Mouse (Mus musculus) forebrain, embryonic 12.5 days (tissue): ENCODE data around the gene Cisd1. TPM values are rescaled to one million over a fixed set of nuclear protein-coding genes. Genes with fewer than 3 reads are reported as not detected.

Experiments
- ATAC-seq: fragments of 200-750 bp; cut with Nextera tagmentation; 2 replicates; pipeline ENCODE4 v1.8.0; 2017; ENCODE audit warnings: moderate TSS enrichment; ENCODE audit not compliant: low FRiP score
- H3K27ac ChIP-seq: fragments of 300-500 bp; sonication (generic); 2 replicates; pipeline ENCODE4 v1.5.1; 2016; ENCODE audit warnings: mild to moderate bottlenecking
- H3K27me3 ChIP-seq: fragments of 300-500 bp; sonication (generic); 2 replicates; pipeline ENCODE4 v1.6.1; 2016; ENCODE audit warnings: mild to moderate bottlenecking
- H3K36me3 ChIP-seq: fragments of 300-500 bp; sonication (generic); replicated peaks from 2 replicates; pipeline ENCODE4 v1.6.1; 2016; ENCODE audit warnings: mild to moderate bottlenecking
- H3K4me1 ChIP-seq: fragments of 300-500 bp; sonication (generic); 2 replicates; pipeline ENCODE4 v1.6.1; 2016
- H3K4me2 ChIP-seq: fragments of 300-500 bp; sonication (generic); 2 replicates; pipeline ENCODE4 v1.6.1; 2016; ENCODE audit warnings: mild to moderate bottlenecking, moderate library complexity
- H3K4me3 ChIP-seq: fragments of 300-500 bp; sonication (generic); replicated peaks from 2 replicates; pipeline ENCODE4 v1.5.1; 2016; ENCODE audit warnings: mild to moderate bottlenecking
- H3K9ac ChIP-seq: fragments of 300-500 bp; sonication (generic); 2 replicates; pipeline ENCODE4 v1.6.1; 2016; ENCODE audit warnings: mild to moderate bottlenecking
- H3K9me3 ChIP-seq: fragments of 300-500 bp; sonication (generic); 2 replicates; pipeline ENCODE4 v1.6.1; 2016
- WGBS: fragments of 180-500 bp; shearing (Covaris S2); methylation state at CpG from one replicate; pipeline ENCODE4 v1.1.7; 2016; 5-methylcytosine and 5-hydroxymethylcytosine counted together
- polyA plus RNA-seq: library from polyadenylated mRNA; unstranded; fragments of >200 nt; fragmentation: Nextera tagmentation; extraction: Ambion mirVana; gene quantifications from 2 replicates; pipeline ENCODE4 v1.2.1, GENCODE M21; 2016

Gene Cisd1
- polyA plus RNA-seq, 1 experiment from 2014 or later: 169 TPM

GRCm38 (mm10) chr10:71314596-71314995 lies 30.2 kb downstream of the Cisd1 start:
- Histone ChIP-seq H3K4me2 (no peak overlapping the region), H3K27ac (no peak overlapping the region), H3K36me3 (no peaks in the 10 kb centered on the region), H3K4me3 (no peak overlapping the region), H3K4me1 (no peaks in the 10 kb centered on the region), H3K9me3 (no peaks in the 10 kb centered on the region), H3K27me3 (no peaks in the 10 kb centered on the region), H3K9ac (no peak overlapping the region)
- no peak for ATAC-seq
- 83% methylated on average over 3 of the region's 3 CpGs for WGBS

DNA sequence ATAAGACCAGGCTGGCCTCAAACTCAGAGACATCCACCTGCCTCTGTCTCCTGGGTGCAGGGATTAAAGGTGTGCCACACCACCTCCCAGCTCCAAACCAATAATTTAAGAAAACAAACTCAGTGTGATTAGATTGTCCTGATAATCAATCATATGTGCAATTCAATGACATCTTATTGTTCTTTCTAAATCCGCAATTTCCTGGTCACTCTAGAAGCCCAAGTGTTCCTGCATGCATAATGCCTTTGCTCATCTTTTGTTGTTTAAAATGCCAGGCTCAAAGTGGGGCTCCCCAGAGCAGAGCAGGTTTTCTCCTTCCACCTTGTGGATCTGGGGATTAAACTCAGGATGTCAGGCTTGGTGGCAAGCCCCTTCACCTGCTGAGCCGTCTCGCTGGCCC lies 34.5 kb downstream of the Cisd1 start:
- Histone ChIP-seq H3K9me3 (no peaks in the 10 kb centered on the region), H3K4me3 (no peak overlapping the region), H3K27me3 (no peaks in the 10 kb centered on the region), H3K27ac (no peak overlapping the region), H3K4me2 (no peak overlapping the region), H3K36me3 (no peaks in the 10 kb centered on the region), H3K9ac (no peak overlapping the region), H3K4me1 (no peaks in the 10 kb centered on the region)
- no peak for ATAC-seq
- WGBS: 66% methylated on average over 3 of the region's 3 CpGs

- no peak for ATAC-seq
- no peak overlapping the region for H3K4me3 ChIP-seq
- no peaks in the 10 kb centered on the region for H3K27me3 ChIP-seq
- no peaks in the 10 kb centered on the region for H3K36me3 ChIP-seq
- no peaks in the 10 kb centered on the region for H3K9me3 ChIP-seq
- WGBS: 93% methylated on average over 5 of the region's 5 CpGs
- no peak overlapping the region for H3K9ac ChIP-seq
- H3K4me1 ChIP-seq: no peaks in the 10 kb centered on the region
- no peak overlapping the region for H3K4me2 ChIP-seq
- H3K27ac ChIP-seq: no peak overlapping the region
These were observed 36.6 kb downstream of the Cisd1 start for GRCm38 (mm10) chr10:71308199-71308598.

DNA sequence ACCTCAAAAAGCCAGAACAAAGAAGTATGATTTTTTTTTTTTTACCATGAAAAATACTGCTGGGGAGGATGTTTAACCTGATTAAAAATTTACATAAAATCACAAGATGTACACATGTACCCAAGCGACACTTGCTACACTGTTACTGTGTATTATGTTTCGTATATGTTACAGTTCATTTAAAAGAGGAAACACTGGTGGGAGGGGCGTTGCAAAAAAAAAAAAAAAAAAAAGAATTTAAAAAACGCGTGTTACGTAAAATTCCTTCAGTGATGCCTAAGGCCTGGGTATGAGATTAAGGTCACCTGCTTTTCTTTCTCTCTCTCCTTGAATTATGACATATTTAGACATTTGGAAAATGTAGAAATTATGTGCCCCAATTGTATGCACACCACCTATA lies 38.0 kb downstream of the Cisd1 start:
- no peaks in the 10 kb centered on the region for H3K4me1 ChIP-seq
- H3K27ac ChIP-seq: no peak overlapping the region
- no peak overlapping the region for H3K4me2 ChIP-seq
- WGBS: 82% methylated on average over 6 of the region's 6 CpGs
- no peaks in the 10 kb centered on the region for H3K36me3 ChIP-seq
- ATAC-seq: no peak
- H3K9me3 ChIP-seq: no peaks in the 10 kb centered on the region
- 0 out of 2 replicates have a peak, but pooled peaks cover 3% of the 10 kb centered on the region for H3K27me3 ChIP-seq
- H3K4me3 ChIP-seq: no peak overlapping the region
- no peak overlapping the region for H3K9ac ChIP-seq

DNA sequence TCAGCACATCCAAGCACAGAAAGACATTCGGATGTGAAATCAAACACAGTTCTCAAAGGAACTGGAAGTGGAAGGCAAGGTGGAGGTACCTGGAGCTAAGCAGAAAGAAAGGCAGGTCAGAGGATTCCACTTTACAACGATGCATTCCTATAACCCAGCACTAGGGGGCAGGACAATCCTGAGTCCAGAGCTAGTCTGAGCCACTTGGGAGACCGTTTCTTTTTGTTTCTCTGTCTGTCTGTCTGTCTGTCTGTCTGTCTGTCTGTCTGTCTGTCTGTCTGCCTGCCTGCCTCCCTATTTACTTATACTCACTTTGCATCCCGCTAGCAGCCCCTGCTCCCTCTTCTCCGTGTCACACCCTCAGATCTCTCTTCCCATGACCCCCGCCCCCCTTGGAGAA lies 38.6 kb downstream of the Cisd1 start:
- Histone ChIP-seq H3K27ac (no peak overlapping the region), H3K4me3 (no peak overlapping the region), H3K4me1 (no peaks in the 10 kb centered on the region), H3K4me2 (peak overlapping the region; percentile 31), H3K36me3 (no peaks in the 10 kb centered on the region), H3K9ac (no peak overlapping the region), H3K27me3 (0 out of 2 replicates have a peak, but pooled peaks cover 3% of the 10 kb centered on the region), H3K9me3 (no peaks in the 10 kb centered on the region)
- ATAC-seq: no peak
- WGBS: 23% methylated on average over 6 of the region's 6 CpGs

GRCm38 (mm10) chr10:71302490-71302889 lies 42.3 kb downstream of the Cisd1 start:
- H3K4me3 ChIP-seq: no peak overlapping the region
- 0 out of 2 replicates have a peak, but pooled peaks cover 3% of the 10 kb centered on the region for H3K27me3 ChIP-seq
- H3K4me1 ChIP-seq: no peaks in the 10 kb centered on the region
- no peaks in the 10 kb centered on the region for H3K36me3 ChIP-seq
- H3K27ac ChIP-seq: no peak overlapping the region
- WGBS: 25% methylated on average over 5 of the region's 5 CpGs
- H3K4me2 ChIP-seq: no peak overlapping the region
- no peak for ATAC-seq
- no peaks in the 10 kb centered on the region for H3K9me3 ChIP-seq
- H3K9ac ChIP-seq: no peak overlapping the region

DNA sequence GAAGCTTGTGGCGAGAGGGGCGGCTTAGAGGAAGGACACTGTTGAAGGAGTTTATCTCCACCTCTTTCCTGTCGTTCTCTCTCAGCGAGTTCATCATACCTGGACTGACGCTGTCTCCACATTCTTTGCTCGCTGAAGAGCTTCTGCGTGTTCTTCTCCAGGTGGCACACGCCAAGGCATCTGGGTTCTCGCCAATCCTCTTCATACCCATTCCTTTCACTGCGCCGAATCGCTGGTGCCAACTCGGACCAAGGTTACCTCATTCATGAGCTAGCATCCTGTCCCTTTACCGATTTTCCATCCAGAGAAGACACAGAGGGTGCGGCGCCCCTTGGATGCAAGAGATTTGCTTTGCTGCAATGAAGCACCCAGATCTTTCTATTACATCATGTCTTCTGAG lies 44.6 kb downstream of the Cisd1 start:
- Histone ChIP-seq H3K27me3 (0 out of 2 replicates have a peak, but pooled peaks cover 3% of the 10 kb centered on the region), H3K27ac (no peak overlapping the region), H3K4me3 (no peak overlapping the region), H3K9ac (no peak overlapping the region), H3K36me3 (no peaks in the 10 kb centered on the region), H3K4me1 (no peaks in the 10 kb centered on the region), H3K4me2 (no peak overlapping the region), H3K9me3 (no peaks in the 10 kb centered on the region)
- ATAC-seq: no peak
- WGBS: 85% methylated on average over 16 of the region's 16 CpGs

GRCm38 (mm10) chr10:71293245-71293644 lies 51.5 kb downstream of the Cisd1 start:
- H3K27me3 ChIP-seq: no peaks in the 10 kb centered on the region
- no peak overlapping the region for H3K4me2 ChIP-seq
- no peak overlapping the region for H3K4me3 ChIP-seq
- WGBS: 57% methylated on average over 4 of the region's 4 CpGs
- ATAC-seq: no peak
- H3K9ac ChIP-seq: no peak overlapping the region
- peaks cover 8% of the 10 kb centered on the region for H3K4me1 ChIP-seq
- no peak overlapping the region for H3K27ac ChIP-seq
- no peaks in the 10 kb centered on the region for H3K36me3 ChIP-seq
- no peaks in the 10 kb centered on the region for H3K9me3 ChIP-seq

DNA sequence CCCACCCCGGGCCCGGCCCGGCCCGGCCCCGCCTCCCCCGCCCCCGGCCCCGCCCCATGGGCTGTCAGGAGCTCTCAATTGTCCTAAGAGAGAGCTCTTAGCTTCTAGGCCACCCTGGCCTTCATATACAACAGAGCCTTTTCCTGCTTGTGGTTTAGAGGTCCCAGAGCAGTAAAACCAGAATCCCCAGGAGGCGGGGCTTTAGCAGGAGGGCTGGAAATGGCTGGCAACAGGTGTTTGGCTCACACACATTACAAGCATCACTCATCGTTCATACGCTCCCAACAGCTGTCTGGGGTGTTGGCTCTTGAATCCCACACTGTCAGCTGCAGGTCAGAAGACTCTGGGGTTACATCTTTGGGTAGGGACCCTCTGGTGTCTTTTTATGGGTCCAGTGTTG lies 52.5 kb downstream of the Cisd1 start:
- Histone ChIP-seq H3K27me3 (no peaks in the 10 kb centered on the region), H3K4me1 (peaks cover 8% of the 10 kb centered on the region), H3K4me3 (no peak overlapping the region), H3K27ac (no peak overlapping the region), H3K9ac (no peak overlapping the region; the same call in 1 of the 2 replicates), H3K4me2 (peak overlapping the region; percentile 36), H3K9me3 (no peaks in the 10 kb centered on the region), H3K36me3 (no peaks in the 10 kb centered on the region)
- ATAC-seq: no peak; the same call in 1 of the 2 replicates
- WGBS: 25% methylated on average over 5 of the region's 11 CpGs

DNA sequence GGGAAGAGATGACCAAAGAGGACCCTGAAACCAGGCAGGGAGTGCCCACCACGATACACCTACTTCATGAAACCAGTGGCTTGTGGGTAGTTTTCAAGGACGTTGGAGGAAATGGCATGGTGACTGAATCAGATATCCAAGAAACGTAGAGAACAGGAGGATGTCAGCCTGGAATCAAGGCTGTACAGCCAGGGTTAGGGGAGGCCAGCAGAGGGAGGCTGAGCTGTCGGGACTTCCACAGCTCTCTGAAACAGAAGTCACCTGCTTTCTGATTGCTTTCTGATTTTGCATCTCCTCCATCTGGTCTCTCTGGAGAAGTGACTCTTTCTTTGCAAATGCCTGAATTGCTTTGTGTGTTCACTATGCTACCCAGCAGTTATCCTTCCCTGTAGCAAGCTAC lies 53.0 kb downstream of the Cisd1 start:
- 17% methylated on average over 4 of the region's 4 CpGs for WGBS
- peaks cover 8% of the 10 kb centered on the region for H3K4me1 ChIP-seq
- H3K4me2 ChIP-seq: peak overlapping the region; percentile 36
- no peak overlapping the region for H3K4me3 ChIP-seq
- no peaks in the 10 kb centered on the region for H3K36me3 ChIP-seq
- H3K9me3 ChIP-seq: no peaks in the 10 kb centered on the region
- no peak overlapping the region; the same call in 1 of the 2 replicates for H3K9ac ChIP-seq
- H3K27me3 ChIP-seq: no peaks in the 10 kb centered on the region
- no peak for ATAC-seq
- H3K27ac ChIP-seq: no peak overlapping the region

DNA sequence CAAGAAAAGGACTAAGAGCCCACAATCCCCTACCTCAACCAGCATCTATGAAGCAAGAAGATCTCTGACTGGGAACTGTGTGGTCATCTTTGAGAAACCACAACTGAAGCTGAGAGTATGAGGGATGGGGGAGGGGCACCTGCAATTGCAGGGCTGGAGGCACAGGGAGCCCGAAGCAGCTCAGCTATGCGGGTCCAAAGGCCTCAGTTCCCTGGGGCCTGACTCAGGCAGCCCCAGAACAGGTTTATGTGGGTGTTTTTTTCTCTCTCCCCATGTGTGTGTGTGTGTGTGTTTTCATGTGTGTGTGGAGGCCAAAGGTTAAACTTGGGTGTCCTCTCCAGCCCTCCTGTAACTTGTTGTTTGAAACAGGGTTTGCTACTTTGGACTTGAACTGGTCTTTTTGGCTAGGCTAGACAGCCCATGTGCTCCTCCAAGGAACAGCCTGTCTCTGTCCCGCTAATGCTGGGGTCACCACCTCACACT lies 53.5 kb downstream of the Cisd1 start:
- WGBS: 20% methylated on average over 3 of the region's 3 CpGs
- H3K4me2 ChIP-seq: no peak overlapping the region
- H3K9ac ChIP-seq: no peak overlapping the region
- no peaks in the 10 kb centered on the region for H3K36me3 ChIP-seq
- H3K27me3 ChIP-seq: peaks cover under 1% of the 10 kb centered on the region; the same call in 1 of the 2 replicates
- peaks cover 8% of the 10 kb centered on the region for H3K4me1 ChIP-seq
- no peak for ATAC-seq
- H3K4me3 ChIP-seq: no peak overlapping the region
- H3K9me3 ChIP-seq: no peaks in the 10 kb centered on the region
- H3K27ac ChIP-seq: no peak overlapping the region

- Histone ChIP-seq H3K9ac (peak within 1 kb of the TSS; percentile 98), H3K27me3 (peaks cover 5% of the 10 kb centered on the region; the same call in 1 of the 2 replicates), H3K36me3 (peaks cover 3% of the 10 kb centered on the region; the same call in 1 of the 2 replicates), H3K4me3 (peak within 1 kb of the TSS; percentile 95), H3K4me1 (peaks cover 35% of the 10 kb centered on the region), H3K4me2 (peak within 1 kb of the TSS; percentile 63), H3K9me3 (no peaks in the 10 kb centered on the region), H3K27ac (peak within 1 kb of the TSS; percentile 84)
- ATAC-seq: peak; percentile 96
- under 1% methylated on average over 50 of the region's 50 CpGs for WGBS
These were observed 59.6 kb downstream of the Cisd1 start, which contains the start of gene Ube2d1 for GRCm38 (mm10) chr10:71285126-71285580. Ube2d1 (minus strand) TSS chr10:71285262.

- Histone ChIP-seq H3K36me3 (peaks cover 3% of the 10 kb centered on the region; the same call in 1 of the 2 replicates), H3K27ac (peak overlapping the region; percentile 84), H3K4me1 (peaks cover 35% of the 10 kb centered on the region), H3K4me2 (peak overlapping the region; percentile 63), H3K27me3 (peaks cover 5% of the 10 kb centered on the region; the same call in 1 of the 2 replicates), H3K9me3 (no peaks in the 10 kb centered on the region), H3K4me3 (peak overlapping the region; percentile 95), H3K9ac (peak overlapping the region; percentile 98)
- ATAC-seq: peak; percentile 86
- WGBS: under 1% methylated on average over 41 of the region's 41 CpGs
These were observed 60.1 kb downstream of the Cisd1 start for GRCm38 (mm10) chr10:71284511-71285125.
